Mouse (Mus musculus): ENCODE results near the gene Gm49325. TPM values are rescaled to one million over a fixed set of nuclear protein-coding genes. Genes with fewer than 3 reads are reported as not detected.

Gene Gm49325
- polyA plus RNA-seq, 1 experiment from 2014 or later: 4.8 TPM

DNA sequence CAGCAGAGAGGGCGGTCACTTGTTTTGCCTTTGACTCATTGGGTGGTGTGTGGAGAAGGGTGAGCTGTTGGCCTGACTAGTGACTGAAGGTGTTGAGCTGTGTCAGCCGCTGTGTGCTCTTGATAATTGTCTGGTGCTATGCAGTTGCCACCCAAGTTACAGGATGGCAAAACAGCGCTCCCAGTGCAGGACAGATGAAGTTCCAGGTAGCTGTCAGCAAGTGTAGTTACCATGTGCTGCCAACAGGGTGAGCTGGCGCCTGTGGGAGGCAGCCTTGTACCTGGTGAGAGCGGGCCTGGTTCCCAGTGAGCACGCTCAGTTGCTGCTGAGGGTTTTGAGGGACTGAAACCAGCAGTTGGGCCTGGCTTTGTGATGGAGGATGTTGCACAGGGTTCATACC lies 15.2 kb upstream of the Gm49325 start:
- Histone ChIP-seq H3K9me3 (no peaks in the 10 kb centered on the region), H3K4me1 (peaks cover 27% of the 10 kb centered on the region), H3K36me3 (peaks cover 48% of the 10 kb centered on the region), H3K4me3 (replicated peaks) (no peak overlapping the region), H3K27ac (0 out of 2 replicates have a peak overlapping the region, but pooled peaks have one; percentile 35), H3K4me2 (no peak overlapping the region), H3K9ac (no peak overlapping the region), H3K27me3 (replicated peaks) (no peaks in the 10 kb centered on the region)
- ATAC-seq (ENCODE audit: insufficient read depth, low FRiP score, low read depth): peak; percentile 79
- 49% methylated on average over 6 of the region's 6 CpGs for WGBS

DNA sequence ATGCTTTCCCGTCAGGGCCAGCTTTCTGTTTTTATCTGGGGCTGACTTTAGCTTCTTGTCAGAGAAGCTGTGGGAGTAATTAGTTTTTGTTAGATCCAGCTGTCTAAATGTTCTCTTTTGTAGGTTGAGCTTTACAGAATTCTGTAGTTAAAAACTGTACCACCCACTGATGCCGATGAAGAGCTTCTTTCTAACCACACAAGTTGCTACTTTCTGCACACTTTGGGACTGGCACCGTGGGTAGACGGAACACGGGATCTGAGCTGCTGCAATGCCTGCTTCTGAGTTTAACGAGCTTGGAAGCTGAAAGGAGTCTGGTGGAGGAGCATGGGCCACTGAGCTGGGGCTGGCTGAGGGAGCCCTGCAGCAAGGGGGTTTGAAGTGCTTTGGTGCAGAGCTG lies 14.5 kb upstream of the Gm49325 start:
- no peak overlapping the region for H3K4me3 ChIP-seq (replicated peaks)
- ATAC-seq (ENCODE audit: insufficient read depth, low FRiP score, low read depth): no peak
- 69% methylated on average over 6 of the region's 6 CpGs for WGBS
- peaks cover 49% of the 10 kb centered on the region for H3K36me3 ChIP-seq
- no peak overlapping the region for H3K9ac ChIP-seq
- peaks cover 27% of the 10 kb centered on the region; the same call in 1 of the 2 replicates for H3K4me1 ChIP-seq
- H3K9me3 ChIP-seq: no peaks in the 10 kb centered on the region
- no peak overlapping the region for H3K27ac ChIP-seq
- H3K27me3 ChIP-seq (replicated peaks): no peaks in the 10 kb centered on the region
- no peak overlapping the region for H3K4me2 ChIP-seq

DNA sequence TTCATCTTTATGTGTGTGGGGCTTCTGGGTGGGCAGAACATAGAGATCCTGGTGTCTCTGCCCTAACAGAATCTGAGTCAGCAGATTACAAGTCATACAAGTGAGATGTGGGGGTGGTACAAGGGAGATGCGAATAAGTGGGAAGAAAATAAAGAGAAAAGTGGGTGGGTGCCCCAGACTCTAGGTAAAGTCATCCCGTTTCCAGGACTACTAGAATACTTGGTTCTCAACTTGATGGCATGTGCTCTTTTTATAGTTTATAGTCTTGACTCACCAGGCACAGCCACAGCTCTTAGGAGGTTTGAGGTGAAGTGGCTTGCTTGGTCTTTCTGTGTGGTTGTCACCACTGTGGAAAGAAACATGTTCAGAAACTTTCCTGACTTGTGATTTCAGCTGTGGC lies 9.9 kb upstream of the Gm49325 start:
- H3K36me3 ChIP-seq: peaks cover 42% of the 10 kb centered on the region
- no peak overlapping the region for H3K27ac ChIP-seq

DNA sequence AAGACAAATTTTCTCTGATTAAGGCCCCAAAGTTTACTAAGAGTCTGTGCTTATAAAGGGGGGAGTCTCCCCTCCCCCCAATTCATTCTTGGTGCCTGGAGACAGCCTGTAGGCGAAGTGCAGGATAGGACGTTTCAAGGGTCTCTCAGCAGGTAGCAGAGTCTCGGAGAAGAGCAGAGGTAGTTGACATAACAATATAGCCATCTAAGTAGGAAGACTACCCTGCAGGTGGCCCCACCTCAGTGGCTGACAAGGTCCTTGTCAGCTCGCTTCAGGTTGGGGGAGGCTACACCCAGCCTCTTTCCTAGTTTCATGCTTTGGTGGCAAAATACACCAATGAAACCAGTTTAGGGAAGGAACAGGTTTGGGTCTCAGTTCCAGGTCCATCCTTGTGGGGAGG lies 3.0 kb upstream of the Gm49325 start:
- no peak overlapping the region for H3K27ac ChIP-seq
- 64% methylated on average over 4 of the region's 4 CpGs for WGBS
- H3K4me1 ChIP-seq: peaks cover 14% of the 10 kb centered on the region
- H3K9me3 ChIP-seq: no peaks in the 10 kb centered on the region
- H3K9ac ChIP-seq: no peak overlapping the region
- H3K4me3 ChIP-seq (replicated peaks): no peak overlapping the region
- peaks cover 5% of the 10 kb centered on the region; the same call in 1 of the 2 replicates for H3K36me3 ChIP-seq
- H3K4me2 ChIP-seq: no peak overlapping the region
- H3K27me3 ChIP-seq (replicated peaks): no peaks in the 10 kb centered on the region
- no peak for ATAC-seq (ENCODE audit: insufficient read depth, low FRiP score, low read depth)

More for the DNA sequence above, 9.9 kb upstream of the Gm49325 start:
- no peak overlapping the region for H3K4me2 ChIP-seq
- no peak overlapping the region for H3K4me3 ChIP-seq (replicated peaks)
- ATAC-seq (ENCODE audit: insufficient read depth, low FRiP score, low read depth): no peak
- H3K9ac ChIP-seq: no peak overlapping the region
- H3K4me1 ChIP-seq: 0 out of 2 replicates have a peak, but pooled peaks cover under 1% of the 10 kb centered on the region
- 89% methylated on average over 2 of the region's 2 CpGs for WGBS
- no peaks in the 10 kb centered on the region for H3K9me3 ChIP-seq
- no peaks in the 10 kb centered on the region for H3K27me3 ChIP-seq (replicated peaks)

DNA sequence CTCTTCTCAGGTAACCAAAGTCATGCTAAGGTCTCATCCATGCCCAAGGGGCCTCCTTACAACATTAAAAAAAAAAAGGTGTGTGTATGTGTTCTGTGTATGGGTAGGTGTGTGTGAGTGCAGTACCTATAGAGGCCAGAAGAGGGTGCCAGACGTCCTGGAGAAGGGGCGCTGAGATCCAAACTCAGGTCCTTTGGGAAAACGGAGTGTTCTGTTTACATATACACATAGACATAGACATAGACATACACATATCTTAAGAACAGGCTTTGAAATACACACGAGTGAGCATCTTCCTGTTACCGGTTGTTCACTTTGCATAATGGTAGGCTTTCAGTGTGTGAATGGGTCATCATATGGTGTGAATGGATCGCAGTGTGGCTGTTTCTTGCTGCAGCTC lies 1.9 kb upstream of the Gm49325 start:
- Histone ChIP-seq H3K27me3 (replicated peaks) (no peaks in the 10 kb centered on the region), H3K4me1 (peaks cover 19% of the 10 kb centered on the region), H3K4me2 (no peak overlapping the region), H3K9ac (no peak overlapping the region), H3K27ac (no peak overlapping the region), H3K4me3 (replicated peaks) (no peak overlapping the region), H3K9me3 (no peaks in the 10 kb centered on the region), H3K36me3 (peaks cover 3% of the 10 kb centered on the region; the same call in 1 of the 2 replicates)
- WGBS: 88% methylated on average over 6 of the region's 6 CpGs
- no peak for ATAC-seq (ENCODE audit: insufficient read depth, low FRiP score, low read depth)

DNA sequence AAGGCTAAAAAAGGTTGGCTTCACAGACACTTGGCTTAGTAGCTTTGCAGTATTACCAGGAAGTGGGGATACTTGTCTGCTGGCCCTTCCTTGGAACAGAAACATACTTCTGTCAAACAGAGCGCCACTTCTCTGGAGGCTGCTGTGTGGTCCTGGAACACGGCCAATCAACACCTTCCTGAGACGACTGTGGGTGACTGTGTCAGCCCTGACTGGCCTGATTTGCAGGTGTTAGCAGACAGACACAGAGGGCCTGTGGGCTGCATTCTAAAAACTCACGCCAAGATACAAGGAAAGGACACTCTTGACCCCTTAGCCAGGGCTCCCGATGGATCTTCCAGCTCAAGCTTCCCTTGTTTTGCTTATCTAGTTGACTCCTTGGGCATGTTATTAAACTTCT lies 1.0 kb upstream of the Gm49325 start:
- H3K4me3 ChIP-seq (replicated peaks): no peak overlapping the region
- no peak overlapping the region for H3K9ac ChIP-seq
- H3K27ac ChIP-seq: peak overlapping the region; percentile 98
- H3K4me2 ChIP-seq: no peak overlapping the region
- 57% methylated on average over 5 of the region's 5 CpGs for WGBS
- H3K9me3 ChIP-seq: no peaks in the 10 kb centered on the region
- no peaks in the 10 kb centered on the region for H3K27me3 ChIP-seq (replicated peaks)
- peaks cover 19% of the 10 kb centered on the region for H3K4me1 ChIP-seq
- peaks cover 3% of the 10 kb centered on the region; the same call in 1 of the 2 replicates for H3K36me3 ChIP-seq
- ATAC-seq (ENCODE audit: insufficient read depth, low FRiP score, low read depth): no peak

DNA sequence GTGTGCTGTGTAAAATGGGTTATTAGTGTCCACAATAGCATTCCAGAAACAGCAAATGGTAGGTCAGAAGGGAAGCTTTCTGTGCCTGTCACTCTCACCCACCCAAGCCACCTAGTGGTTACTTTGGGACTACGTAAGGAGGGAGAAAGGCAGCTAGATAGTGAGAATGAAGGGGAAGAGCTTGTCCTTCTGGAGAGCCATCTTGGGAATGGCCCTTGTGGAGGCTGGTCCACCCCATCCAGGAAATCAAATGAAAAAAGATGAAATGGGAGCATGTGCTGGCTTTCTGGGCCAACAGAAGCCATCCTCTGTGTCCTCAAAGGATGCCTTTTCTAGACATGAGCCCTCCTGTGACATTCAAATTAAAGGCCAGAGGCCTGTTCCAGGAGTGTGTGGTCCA lies 629 bp upstream of the Gm49325 start:
- Histone ChIP-seq H3K4me1 (peaks cover 19% of the 10 kb centered on the region), H3K27ac (peak overlapping the region; percentile 98), H3K4me3 (replicated peaks) (peak overlapping the region; percentile 82), H3K9me3 (no peaks in the 10 kb centered on the region), H3K36me3 (peaks cover 7% of the 10 kb centered on the region; the same call in 1 of the 2 replicates), H3K9ac (no peak overlapping the region), H3K27me3 (replicated peaks) (no peaks in the 10 kb centered on the region), H3K4me2 (peak overlapping the region; percentile 94; the same call in 1 of the 2 replicates)
- no peak for ATAC-seq (ENCODE audit: insufficient read depth, low FRiP score, low read depth)
- WGBS: 32% methylated on average over 1 of the region's 1 CpGs

DNA sequence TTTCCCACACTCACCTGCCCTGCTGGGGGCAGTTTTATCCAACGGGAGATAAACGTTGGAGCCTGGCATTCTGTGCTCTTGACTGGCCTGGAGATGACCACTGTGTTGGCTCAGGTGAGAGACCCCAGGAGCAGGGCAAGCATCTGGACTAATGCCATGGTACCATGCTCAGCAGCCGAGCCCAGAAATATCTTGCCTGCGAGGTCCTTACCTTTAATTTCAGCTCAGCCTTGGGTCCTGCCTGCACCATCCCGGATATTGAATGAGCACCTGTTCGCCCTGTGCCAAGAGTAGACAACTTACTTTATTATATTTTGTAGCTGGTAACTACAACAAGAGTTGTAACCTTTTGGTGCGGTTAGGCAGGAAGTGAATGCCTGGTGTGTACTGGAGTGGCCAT lies 858 bp downstream of the Gm49325 start:
- whole genome bisulfite sequencing: 29% methylated on average over 7 of the region's 7 CpGs
- H3K4me2 ChIP-seq: peak overlapping the region; percentile 94

DNA sequence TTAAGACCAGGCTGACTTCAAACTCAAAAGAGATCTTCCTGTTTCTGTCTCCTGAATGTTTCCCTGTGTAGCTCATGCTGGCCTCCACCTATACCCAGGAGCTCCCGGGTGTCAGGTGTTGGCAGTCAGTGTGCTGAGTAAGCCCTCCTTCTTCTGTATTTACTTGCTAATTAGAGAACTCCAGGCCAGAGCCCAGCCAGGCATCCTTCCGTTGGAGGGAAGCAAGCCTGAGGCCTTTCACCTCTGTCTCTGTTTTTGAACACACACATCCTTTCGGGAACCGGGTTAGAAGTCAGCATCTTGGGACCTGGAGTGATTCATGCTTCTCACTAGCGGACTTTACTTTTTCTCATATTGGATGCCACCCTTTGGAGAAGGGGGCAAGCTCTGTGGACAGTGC lies 1.4 kb downstream of the Gm49325 start:
- H3K27me3 ChIP-seq (replicated peaks): no peaks in the 10 kb centered on the region
- H3K9ac ChIP-seq: peak overlapping the region; percentile 65; the same call in 1 of the 2 replicates
- 61% methylated on average over 5 of the region's 5 CpGs for WGBS
- H3K4me1 ChIP-seq: peaks cover 19% of the 10 kb centered on the region
- H3K4me2 ChIP-seq: peak overlapping the region; percentile 94
- no peak for ATAC-seq (ENCODE audit: insufficient read depth, low FRiP score, low read depth)
- H3K9me3 ChIP-seq: no peaks in the 10 kb centered on the region
- peak overlapping the region; percentile 82 for H3K4me3 ChIP-seq (replicated peaks)
- H3K36me3 ChIP-seq: peaks cover 23% of the 10 kb centered on the region
- H3K27ac ChIP-seq: peak overlapping the region; percentile 98; the same call in 1 of the 2 replicates

More for the DNA sequence above, 858 bp downstream of the Gm49325 start:
- Histone ChIP-seq H3K4me1 (peaks cover 19% of the 10 kb centered on the region), H3K9ac (peak overlapping the region; percentile 65), H3K27ac (peak overlapping the region; percentile 98), H3K27me3 (replicated peaks) (no peaks in the 10 kb centered on the region), H3K9me3 (no peaks in the 10 kb centered on the region), H3K36me3 (peaks cover 22% of the 10 kb centered on the region), H3K4me3 (replicated peaks) (peak overlapping the region; percentile 82)
- no peak for ATAC-seq (ENCODE audit: insufficient read depth, low FRiP score, low read depth)

DNA sequence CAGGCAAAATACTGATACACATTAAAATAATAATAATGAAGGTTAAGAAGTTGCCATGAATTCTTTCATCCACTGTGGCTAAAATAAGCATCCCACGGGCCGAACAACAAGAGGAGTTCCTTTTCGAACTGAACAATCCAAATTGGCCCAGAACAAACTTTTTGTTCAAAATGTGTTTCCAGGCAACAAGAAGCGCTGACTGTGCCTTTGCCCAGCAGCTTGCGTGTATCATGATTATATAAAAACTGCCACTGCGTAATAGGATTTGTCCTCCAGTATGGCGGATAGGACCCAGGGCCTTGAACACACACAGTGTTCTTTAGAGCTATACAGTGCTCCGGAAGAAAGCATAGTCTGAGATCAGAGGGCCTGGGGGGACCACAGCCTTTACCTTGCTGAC lies 2.6 kb downstream of the Gm49325 start:
- Histone ChIP-seq H3K4me1 (peaks cover 19% of the 10 kb centered on the region), H3K9me3 (no peaks in the 10 kb centered on the region), H3K4me3 (replicated peaks) (no peak overlapping the region), H3K9ac (no peak overlapping the region), H3K27me3 (replicated peaks) (no peaks in the 10 kb centered on the region), H3K4me2 (no peak overlapping the region), H3K36me3 (peaks cover 26% of the 10 kb centered on the region), H3K27ac (no peak overlapping the region)
- WGBS: 86% methylated on average over 8 of the region's 8 CpGs
- ATAC-seq (ENCODE audit: insufficient read depth, low FRiP score, low read depth): no peak

DNA sequence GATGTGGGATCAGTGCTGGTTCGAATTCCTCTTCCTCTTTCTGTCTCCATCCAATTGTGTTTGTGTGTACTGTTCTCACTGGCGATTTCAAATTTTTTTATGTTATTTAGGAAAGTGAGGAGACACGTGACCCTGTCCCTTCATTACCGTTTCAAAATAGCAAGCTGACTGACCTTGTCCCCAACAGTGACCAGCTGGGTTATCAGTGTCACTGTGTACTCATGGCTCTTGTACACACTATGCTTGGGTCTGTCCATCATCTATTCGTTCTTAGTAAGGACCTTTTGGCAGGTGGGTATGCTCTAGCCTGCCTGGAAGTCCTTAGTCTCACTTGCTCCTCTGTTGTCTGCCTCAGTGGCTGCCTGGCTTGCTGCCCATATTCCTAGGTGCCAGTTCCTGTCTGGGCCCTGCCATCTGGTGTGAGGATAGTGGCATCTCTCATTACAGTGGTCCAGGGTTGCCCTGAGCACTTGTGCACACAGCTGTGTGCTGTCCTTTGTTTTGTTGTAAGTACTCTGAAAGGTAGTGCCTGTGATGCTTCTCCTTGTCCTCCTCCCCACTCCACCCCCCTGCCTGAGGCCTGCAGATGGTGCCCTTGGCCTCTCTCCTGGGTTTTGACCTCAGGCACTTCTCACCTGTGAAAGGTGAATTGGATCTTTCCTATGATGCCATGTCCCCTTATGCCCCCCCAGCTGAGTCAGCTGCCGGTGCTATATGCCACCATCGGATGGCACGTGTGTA lies 4.4 kb downstream of the Gm49325 start:
- WGBS: 79% methylated on average over 8 of the region's 8 CpGs
- Histone ChIP-seq H3K4me3 (replicated peaks) (no peak overlapping the region), H3K4me2 (no peak overlapping the region), H3K27me3 (replicated peaks) (no peaks in the 10 kb centered on the region), H3K9ac (no peak overlapping the region), H3K4me1 (peaks cover 19% of the 10 kb centered on the region), H3K36me3 (peaks cover 38% of the 10 kb centered on the region), H3K27ac (no peak overlapping the region), H3K9me3 (no peaks in the 10 kb centered on the region)
- ATAC-seq (ENCODE audit: insufficient read depth, low FRiP score, low read depth): no peak

DNA sequence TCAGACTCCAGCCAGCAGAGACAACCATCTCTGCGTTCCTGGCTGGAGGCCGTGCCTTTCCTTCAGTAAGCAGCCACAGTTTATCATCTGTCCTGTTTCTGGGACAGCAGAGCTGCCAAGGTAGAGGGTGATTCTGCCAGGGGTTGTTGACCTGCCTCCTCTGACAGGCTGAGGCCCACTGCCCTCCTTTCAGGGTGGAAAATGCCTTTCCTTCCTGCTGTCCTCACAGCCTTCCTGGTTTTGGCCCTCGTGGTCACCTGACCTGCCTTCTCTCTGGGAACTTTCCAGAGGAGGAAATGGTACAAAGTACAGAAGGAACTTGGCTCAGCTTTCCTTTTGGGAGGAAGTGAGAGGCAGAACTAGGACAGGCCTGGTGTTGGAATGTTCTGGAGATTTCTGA lies 7.4 kb downstream of the Gm49325 start:
- peak; percentile 21; the same call in 1 of the 2 replicates for ATAC-seq (ENCODE audit: insufficient read depth, low FRiP score, low read depth)
- peak overlapping the region; percentile 65; the same call in 1 of the 2 replicates for H3K27ac ChIP-seq
- no peaks in the 10 kb centered on the region for H3K27me3 ChIP-seq (replicated peaks)
- H3K36me3 ChIP-seq: peaks cover 55% of the 10 kb centered on the region
- WGBS: 81% methylated on average over 3 of the region's 3 CpGs
- H3K4me2 ChIP-seq: no peak overlapping the region
- no peaks in the 10 kb centered on the region for H3K9me3 ChIP-seq
- H3K9ac ChIP-seq: no peak overlapping the region
- H3K4me3 ChIP-seq (replicated peaks): no peak overlapping the region
- H3K4me1 ChIP-seq: 0 out of 2 replicates have a peak, but pooled peaks cover 4% of the 10 kb centered on the region
